Mouse (Mus musculus) limb, embryonic 14.5 days (tissue): ENCODE data around the gene Atoh8. TPM values are rescaled to one million over a fixed set of nuclear protein-coding genes. Genes with fewer than 3 reads are reported as not detected.

ENCODE experiments used
- ATAC-seq: fragments of 200-750 bp; cut with Nextera tagmentation; 2 replicates; pipeline ENCODE4 v1.8.0; 2017; ENCODE audit warnings: low read depth, moderate number of reproducible peaks, moderate TSS enrichment; ENCODE audit not compliant: low FRiP score
- DNase-seq: peaks from one replicate; pipeline ENCODE4 v3.0.0-alpha.2; 2015; ENCODE audit warnings: low spot score
- H3K27ac ChIP-seq: fragments of 300-500 bp; sonication (generic); replicated peaks from 2 replicates; pipeline ENCODE4 v1.5.1; 2014; ENCODE audit warnings: low read depth, mild to moderate bottlenecking, low read length, moderate library complexity, mixed read lengths
- H3K27me3 ChIP-seq: fragments of 300-500 bp; sonication (generic); 2 replicates; pipeline ENCODE4 v1.6.1; 2014; ENCODE audit warnings: low read length, mixed read lengths; ENCODE audit not compliant: control insufficient read depth, insufficient read depth
- H3K36me3 ChIP-seq: fragments of 300-500 bp; sonication (generic); 2 replicates; pipeline ENCODE4 v1.6.1; 2014; ENCODE audit warnings: mild to moderate bottlenecking, low read length, moderate library complexity, mixed read lengths; ENCODE audit not compliant: control insufficient read depth, insufficient read depth
- H3K4me1 ChIP-seq: fragments of 300-500 bp; sonication (generic); 2 replicates; pipeline ENCODE4 v1.6.1; 2014; ENCODE audit warnings: antibody characterized with exemption, low read length, mixed read lengths; ENCODE audit not compliant: control insufficient read depth, insufficient read depth
- H3K4me2 ChIP-seq: fragments of 300-500 bp; sonication (generic); replicated peaks from 2 replicates; pipeline ENCODE4 v1.6.1; 2014; ENCODE audit warnings: low read depth, mild to moderate bottlenecking, low read length, moderate library complexity; ENCODE audit not compliant: severe bottlenecking
- H3K4me3 ChIP-seq: fragments of 300-500 bp; sonication (generic); replicated peaks from 2 replicates; pipeline ENCODE4 v1.5.1; 2014; ENCODE audit warnings: low read length
- H3K9ac ChIP-seq: fragments of 300-500 bp; sonication (generic); 2 replicates; pipeline ENCODE4 v1.6.1; 2014; ENCODE audit warnings: mild to moderate bottlenecking, low read depth, low read length, moderate library complexity; ENCODE audit not compliant: severe bottlenecking
- H3K9me3 ChIP-seq: fragments of 300-500 bp; sonication (generic); 2 replicates; pipeline ENCODE4 v1.6.1; 2016; ENCODE audit warnings: low read length; ENCODE audit not compliant: control insufficient read depth
- POLR2A ChIP-seq: fragments of 200-500 bp; IDR thresholded peaks from 2 replicates; pipeline ENCODE4 v1.8.0; 2012; ENCODE audit warnings: inconsistent platforms, mild to moderate bottlenecking, moderate library complexity, borderline replicate concordance; ENCODE audit not compliant: insufficient read depth, insufficient read length; ENCODE audit errors: extremely low read depth
- WGBS: fragments of 180-500 bp; shearing (Covaris S2); extraction: QIAGEN DNeasy Blood & Tissue Kit; methylation state at CpG from one replicate; pipeline ENCODE4 v1.1.7; 2014; 5-methylcytosine and 5-hydroxymethylcytosine counted together
- polyA plus RNA-seq, 2 experiments: library from polyadenylated mRNA; depleted of rRNA in 1 of 2; stranded (reverse) in 1 of 2; unstranded in 1 of 2; fragments of >200 nt; fragmentation: Nextera tagmentation in 1 of 2; extraction: Ambion mirVana in 1 of 2; gene quantifications; 2 replicates each; pipeline versions ENCODE4 v1.2.1 to v1.2.3; 2012 to 2014

Gene Atoh8
- polyA plus RNA-seq, 2 experiments: 15.1 to 19.8 TPM

- H3K4me3 ChIP-seq: no peak overlapping the region; the same call in 1 of the 2 replicates
- peaks cover 4% of the 10 kb centered on the region; the same call in 1 of the 2 replicates for H3K36me3 ChIP-seq
These were observed 18.5 kb downstream of the Atoh8 start for GRCm38 (mm10) chr6:72216681-72217414.

GRCm38 (mm10) chr6:72215582-72215981, 19.8 kb downstream of the Atoh8 start:
- Histone ChIP-seq H3K4me3 (no peak overlapping the region), H3K27me3 (no peaks in the 10 kb centered on the region)

More at GRCm38 (mm10) chr6:72216681-72217414, 18.5 kb downstream of the Atoh8 start:
- Histone ChIP-seq H3K27me3 (no peaks in the 10 kb centered on the region), H3K4me2 (peak overlapping the region; percentile 37), H3K9me3 (no peaks in the 10 kb centered on the region), H3K9ac (no peak overlapping the region), H3K27ac (peak overlapping the region; percentile 83), H3K4me1 (peaks cover 80% of the 10 kb centered on the region)
- ATAC-seq (peak; percentile 92), DNase-seq (peak; percentile 98)
- TF ChIP-seq POLR2A: no peak
- WGBS: 3% methylated on average over 26 of the region's 33 CpGs

GRCm38 (mm10) chr6:72211360-72211759, 24.0 kb downstream of the Atoh8 start:
- Histone ChIP-seq H3K4me1 (peaks cover 47% of the 10 kb centered on the region), H3K9ac (no peak overlapping the region), H3K27me3 (no peaks in the 10 kb centered on the region), H3K36me3 (peaks cover 8% of the 10 kb centered on the region; the same call in 1 of the 2 replicates), H3K4me3 (no peak overlapping the region), H3K9me3 (no peaks in the 10 kb centered on the region), H3K27ac (no peak overlapping the region), H3K4me2 (no peak overlapping the region)
- 67% methylated on average over 4 of the region's 4 CpGs for WGBS
- no peak for ATAC-seq
- no peak for DNase-seq
- no peak for TF ChIP-seq POLR2A

More at GRCm38 (mm10) chr6:72215582-72215981, 19.8 kb downstream of the Atoh8 start:
- ATAC-seq (no peak), DNase-seq (peak; percentile 25)
- TF ChIP-seq POLR2A: no peak
- Histone ChIP-seq H3K9me3 (no peaks in the 10 kb centered on the region), H3K36me3 (no peaks in the 10 kb centered on the region), H3K4me1 (peaks cover 75% of the 10 kb centered on the region), H3K27ac (peak overlapping the region; percentile 83), H3K9ac (no peak overlapping the region), H3K4me2 (peak overlapping the region; percentile 37)
- WGBS: 20% methylated on average over 5 of the region's 6 CpGs

GRCm38 (mm10) chr6:72210823-72211222, 24.6 kb downstream of the Atoh8 start:
- no peak overlapping the region for H3K27ac ChIP-seq
- no peak overlapping the region for H3K4me2 ChIP-seq
- H3K9ac ChIP-seq: no peak overlapping the region
- DNase-seq (no peak), ATAC-seq (no peak)
- H3K27me3 ChIP-seq: no peaks in the 10 kb centered on the region
- WGBS: 94% methylated on average over 7 of the region's 7 CpGs
- peaks cover 47% of the 10 kb centered on the region for H3K4me1 ChIP-seq
- no peak overlapping the region for H3K4me3 ChIP-seq
- TF ChIP-seq POLR2A: no peak
- no peaks in the 10 kb centered on the region for H3K9me3 ChIP-seq
- H3K36me3 ChIP-seq: peaks cover 14% of the 10 kb centered on the region; the same call in 1 of the 2 replicates

GRCm38 (mm10) chr6:72209738-72210137, 25.6 kb downstream of the Atoh8 start:
- Histone ChIP-seq H3K4me2 (no peak overlapping the region), H3K36me3 (peaks cover 14% of the 10 kb centered on the region), H3K27ac (no peak overlapping the region), H3K4me1 (peaks cover 36% of the 10 kb centered on the region), H3K4me3 (no peak overlapping the region), H3K27me3 (no peaks in the 10 kb centered on the region), H3K9ac (no peak overlapping the region), H3K9me3 (no peaks in the 10 kb centered on the region)
- 91% methylated on average over 7 of the region's 7 CpGs for WGBS
- no peak for TF ChIP-seq POLR2A
- DNase-seq (no peak), ATAC-seq (no peak)
